Comparison of ENCODE assay signal across 14 mouse cellular contexts in the genomic region with DNA sequence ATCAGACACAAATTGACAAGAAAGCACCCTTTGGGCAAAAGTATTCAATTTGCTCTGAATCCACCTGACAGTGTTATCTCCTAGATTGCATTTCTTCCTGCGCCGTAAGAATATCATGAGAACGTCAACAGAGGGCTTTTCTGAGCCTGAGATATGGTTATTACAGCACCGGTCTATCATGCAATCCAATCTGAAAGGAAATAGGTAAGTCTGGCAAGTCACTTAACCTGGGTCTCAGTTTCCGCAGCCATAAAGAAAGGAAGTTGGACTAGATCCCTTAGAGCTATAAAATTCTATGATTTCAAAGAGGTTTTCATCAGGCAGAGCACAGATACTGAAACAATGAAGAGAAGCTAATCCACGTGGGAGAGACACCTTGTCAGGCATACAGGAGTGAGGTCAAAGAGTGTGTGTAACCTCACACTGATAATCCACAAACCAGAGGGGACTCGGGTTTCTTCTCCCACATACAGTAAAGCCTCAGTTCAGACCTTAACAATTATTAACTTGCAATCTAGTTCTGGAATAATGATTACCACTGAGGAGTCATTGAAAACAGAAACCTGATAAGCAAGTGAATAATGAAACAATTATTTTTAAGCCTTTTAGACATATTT.
"Had no signal": no experiment of that assay in that cellular context is flagged by ENCODE, and none has a peak within 500 bp of the region (broad histone marks: within the 10 kb centered on the region; RNA-seq: fewer than 3 reads in every experiment).

No protein-coding gene starts in this region.

- DNase-seq: kidney, postnatal 25 days; liver, postnatal 0 days; lung, postnatal 36 days; right cerebral cortex, adult 18-20 months; right cerebral cortex, postnatal 25 days; thymus, adult 18-20 months; thymus, postnatal 25 days had no signal

- H3K4me3 ChIP-seq: left cerebral cortex, adult 2 months; limb, embryonic 10.5 days; midbrain, embryonic 13.5 days; myocyte; neural tube, embryonic 15.5 days had no signal

- H3K27me3 ChIP-seq: midbrain, embryonic 13.5 days; neural tube, embryonic 15.5 days had no signal

- H3K9ac ChIP-seq: liver, postnatal 0 days; midbrain, embryonic 13.5 days; neural tube, embryonic 15.5 days had no signal

- H3K4me2 ChIP-seq: liver, embryonic 11.5 days; midbrain, embryonic 13.5 days; neural tube, embryonic 15.5 days had no signal

- ATAC-seq: inflammation-experienced regulatory T-cells, adult 6 months; liver, postnatal 0 days; midbrain, embryonic 13.5 days had no signal

- H3K4me1 ChIP-seq: limb, embryonic 10.5 days; midbrain, embryonic 13.5 days; neural tube, embryonic 15.5 days had no signal

- H3K27ac ChIP-seq: left cerebral cortex, adult 2 months; limb, embryonic 10.5 days; midbrain, embryonic 13.5 days; neural tube, embryonic 15.5 days had no signal

- H3K9me3 ChIP-seq: limb, embryonic 10.5 days; midbrain, embryonic 13.5 days; neural tube, embryonic 15.5 days had no signal
